Mouse (Mus musculus) spleen, adult 2 months (tissue): ENCODE data around the gene Sfxn3. TPM values are rescaled to one million over a fixed set of nuclear protein-coding genes. Genes with fewer than 3 reads are reported as not detected.
A peak's percentile ranks its signal among the peaks of the same experiment; 100 is the strongest.

Experiments
- DNase-seq, 2 experiments: peaks; one replicate each; pipeline versions ENCODE4 v3.0.0 to v3.0.0-alpha.2; 2012 to 2021; ENCODE audit warnings: low spot score in 2 of 2, low read depth in 1 of 2
- H3K27ac ChIP-seq: fragments of 200-500 bp; 2 replicates; pipeline ENCODE4 v1.5.1; 2012; ENCODE audit warnings: low read length, inconsistent platforms; ENCODE audit not compliant: insufficient read depth
- H3K27me3 ChIP-seq: fragments of 200-500 bp; 2 replicates; pipeline ENCODE4 v1.6.1; 2012; ENCODE audit warnings: mild to moderate bottlenecking, moderate library complexity, low read length, inconsistent platforms; ENCODE audit not compliant: control insufficient read depth, insufficient read depth
- H3K36me3 ChIP-seq: fragments of 200-500 bp; 2 replicates; pipeline ENCODE4 v1.6.1; 2012; ENCODE audit warnings: mild to moderate bottlenecking, low read length, inconsistent platforms; ENCODE audit not compliant: control insufficient read depth, insufficient read depth
- H3K4me1 ChIP-seq: fragments of 200-500 bp; 2 replicates; pipeline ENCODE4 v1.6.1; 2011; ENCODE audit warnings: inconsistent platforms; ENCODE audit not compliant: control insufficient read depth, insufficient read depth, insufficient read length
- H3K4me3 ChIP-seq: fragments of 200-500 bp; 2 replicates; pipeline ENCODE4 v1.5.1; 2011; ENCODE audit warnings: mild to moderate bottlenecking, inconsistent platforms; ENCODE audit not compliant: insufficient read depth, insufficient read length; ENCODE audit errors: extremely low read depth
- CTCF ChIP-seq: fragments of 200-500 bp; IDR thresholded peaks from 2 replicates; pipeline ENCODE4 v1.5.1; 2011; ENCODE audit warnings: mild to moderate bottlenecking, inconsistent platforms; ENCODE audit not compliant: insufficient read depth, insufficient read length, insufficient replicate concordance; ENCODE audit errors: extremely low read depth
- POLR2A ChIP-seq: fragments of 200-500 bp; IDR thresholded peaks from 2 replicates; pipeline ENCODE4 v1.6.1; 2011; ENCODE audit warnings: low read depth, low read length, inconsistent platforms
- WGBS: fragments of 180-500 bp; shearing (Covaris S2); methylation state at CpG from one replicate; pipeline ENCODE4 v1.1.7; 2018; 5-methylcytosine and 5-hydroxymethylcytosine counted together
- polyA plus RNA-seq: library from polyadenylated mRNA; depleted of rRNA; stranded (reverse); fragments of >200 nt; gene quantifications from 2 replicates; pipeline ENCODE4 v1.2.3, GENCODE M21; 2012

Gene Sfxn3
- polyA plus RNA-seq, 1 experiment: 23.9 TPM

- no peak overlapping the region for H3K27ac ChIP-seq
Measured at GRCm38 (mm10) chr19:45076036-45076575, 28.8 kb downstream of the Sfxn3 start.

GRCm38 (mm10) chr19:45076586-45077510 lies 29.5 kb downstream of the Sfxn3 start:
- peaks cover 29% of the 10 kb centered on the region for H3K27me3 ChIP-seq

More at GRCm38 (mm10) chr19:45076036-45076575, 28.8 kb downstream of the Sfxn3 start:
- Histone ChIP-seq H3K4me1 (peaks cover 21% of the 10 kb centered on the region), H3K27me3 (peaks cover 28% of the 10 kb centered on the region), H3K4me3 (peak overlapping the region; percentile 89; the same call in 1 of the 2 replicates), H3K36me3 (no peaks in the 10 kb centered on the region)
- no peak for DNase-seq
- no peak for TF ChIP-seq POLR2A
- no peak for TF ChIP-seq CTCF
- 22% methylated on average over 17 of the region's 17 CpGs for WGBS

GRCm38 (mm10) chr19:45077742-45078645 lies 30.7 kb downstream of the Sfxn3 start:
- Histone ChIP-seq H3K27ac (no peak overlapping the region; the same call in 1 of the 2 replicates), H3K27me3 (peaks cover 29% of the 10 kb centered on the region), H3K4me1 (peaks cover 21% of the 10 kb centered on the region), H3K36me3 (no peaks in the 10 kb centered on the region), H3K4me3 (no peak overlapping the region)
- no peak for DNase-seq
- 20% methylated on average over 20 of the region's 20 CpGs for WGBS
- TF ChIP-seq CTCF: no peak
- TF ChIP-seq POLR2A: no peak

More at GRCm38 (mm10) chr19:45076586-45077510, 29.5 kb downstream of the Sfxn3 start:
- peak overlapping the region; percentile 50; the same call in 1 of the 2 replicates for H3K27ac ChIP-seq
- H3K36me3 ChIP-seq: no peaks in the 10 kb centered on the region
- DNase-seq: peak in 1 of 2 experiments; percentile 49
- TF ChIP-seq POLR2A (no peak), CTCF (peak; percentile 31; the same call in 1 of the 2 replicates)
- H3K4me1 ChIP-seq: peaks cover 21% of the 10 kb centered on the region
- WGBS: 2% methylated on average over 62 of the region's 62 CpGs
- peak overlapping the region; percentile 52; the same call in 1 of the 2 replicates for H3K4me3 ChIP-seq

DNA sequence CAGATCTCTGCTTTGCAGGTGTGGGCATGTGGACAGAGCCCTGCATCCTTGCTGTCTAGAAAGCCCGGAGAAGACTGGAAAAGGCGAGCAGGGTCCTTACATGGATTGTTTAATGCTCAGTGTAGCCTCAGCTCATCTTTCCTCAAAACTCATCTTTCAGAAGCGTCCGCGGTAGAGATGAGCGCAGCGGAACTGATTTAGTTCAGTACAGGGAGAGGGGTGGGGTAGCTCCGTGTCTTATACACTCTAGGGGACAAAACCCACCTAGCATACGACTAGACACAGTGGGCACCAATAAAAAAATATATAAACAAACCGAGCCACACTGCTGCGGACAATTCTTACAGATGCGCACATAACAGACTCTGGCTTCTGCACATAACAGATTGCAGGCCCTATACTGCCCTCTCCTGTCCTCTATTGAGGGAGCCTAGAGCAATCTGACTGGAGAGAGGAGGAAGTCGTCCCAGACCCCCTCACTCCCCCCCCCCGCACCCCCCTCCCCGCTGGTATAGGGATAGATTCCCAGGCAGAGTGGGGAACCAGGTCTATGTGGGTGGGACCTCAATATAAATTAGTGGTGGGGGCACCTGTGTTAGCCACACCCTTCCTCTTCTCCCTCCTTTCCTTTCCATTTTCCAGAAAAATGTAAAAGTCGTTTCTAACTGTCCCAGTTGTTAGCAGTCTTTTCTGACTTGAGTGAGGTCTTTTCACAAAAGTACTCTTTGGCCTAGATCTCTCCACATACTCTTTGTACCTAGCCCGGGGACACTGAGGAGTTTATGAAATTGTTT lies 31.9 kb downstream of the Sfxn3 start:
- peaks cover 29% of the 10 kb centered on the region for H3K27me3 ChIP-seq
- TF ChIP-seq CTCF (no peak), POLR2A (no peak)
- H3K36me3 ChIP-seq: no peaks in the 10 kb centered on the region
- H3K27ac ChIP-seq: no peak overlapping the region
- H3K4me3 ChIP-seq: peak overlapping the region; percentile 41; the same call in 1 of the 2 replicates
- DNase-seq: no peak
- H3K4me1 ChIP-seq: peaks cover 21% of the 10 kb centered on the region
- 16% methylated on average over 17 of the region's 17 CpGs for WGBS

- Histone ChIP-seq H3K4me3 (peak overlapping the region; percentile 41; the same call in 1 of the 2 replicates), H3K36me3 (no peaks in the 10 kb centered on the region), H3K27ac (peak overlapping the region; percentile 7; the same call in 1 of the 2 replicates), H3K27me3 (peaks cover 29% of the 10 kb centered on the region), H3K4me1 (peaks cover 21% of the 10 kb centered on the region)
- DNase-seq: peak; percentile 29 to 52
- no peak for TF ChIP-seq POLR2A
- TF ChIP-seq CTCF: no peak
- 1% methylated on average over 45 of the region's 45 CpGs for WGBS
Measured at GRCm38 (mm10) chr19:45079769-45080515, 32.6 kb downstream of the Sfxn3 start.
